Mouse (Mus musculus): Measurements from ENCODE around the gene Myo1b.

Gene Myo1b

GRCm38 (mm10) chr1:51736822-51737221 is 179.0 kb downstream of the Myo1b start:
- in situ Hi-C loops (cut with MboI, MseI) = no loop called here

- in situ Hi-C loops (cut with MboI, MseI) = no loop called here
Measured at GRCm38 (mm10) chr1:51734721-51735120, 181.2 kb downstream of the Myo1b start.

GRCm38 (mm10) chr1:51729407-51729806 is 186.5 kb downstream of the Myo1b start:
- in situ Hi-C loops (cut with MboI, MseI) = no loop called here

DNA sequence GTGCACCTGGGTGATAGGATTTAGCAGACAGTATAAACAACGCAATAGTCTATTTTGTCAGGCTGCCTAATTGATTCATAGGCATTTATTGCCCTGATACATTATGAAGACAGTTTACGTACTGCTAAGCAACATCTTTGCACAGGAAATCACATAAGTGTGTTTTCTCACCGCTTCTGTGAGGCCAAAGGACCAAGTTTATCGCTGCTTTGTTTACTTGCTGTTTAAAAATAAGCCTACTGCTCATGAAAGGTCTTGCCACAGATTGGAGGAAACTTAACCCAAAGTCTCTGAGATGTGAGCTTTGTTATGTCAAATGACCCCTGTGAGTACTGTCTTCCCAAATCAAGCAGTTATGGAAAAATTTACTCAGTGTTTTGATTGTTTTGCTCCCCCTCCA is 187.1 kb downstream of the Myo1b start:
- in situ Hi-C loops (cut with MboI, MseI) = no loop called here

- in situ Hi-C loops (cut with MboI, MseI) = no loop called here
Measured at GRCm38 (mm10) chr1:51719897-51720673, 195.8 kb downstream of the Myo1b start.

- in situ Hi-C loops (cut with MboI, MseI) = no loop called here
Measured at GRCm38 (mm10) chr1:51710831-51711230, 205.0 kb downstream of the Myo1b start.

DNA sequence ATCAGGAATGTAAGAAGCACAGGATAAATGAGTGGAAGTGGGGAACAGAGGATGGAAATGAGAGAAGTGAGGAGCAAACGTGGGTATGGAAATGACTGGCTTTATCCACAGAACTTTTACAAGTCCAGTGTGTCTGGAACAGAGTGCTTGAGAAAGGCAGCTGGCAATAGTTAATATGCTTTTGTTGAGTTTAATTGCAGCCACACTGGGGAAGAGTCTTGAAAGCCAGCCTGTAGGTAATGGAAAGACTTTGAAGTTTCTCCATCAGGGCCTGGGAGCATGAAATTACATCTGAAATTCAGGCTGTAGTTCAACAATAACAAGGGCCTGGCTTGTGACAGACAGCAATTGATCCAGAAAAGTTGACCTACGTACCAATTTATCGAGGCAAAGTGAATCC is 209.8 kb downstream of the Myo1b start:
- in situ Hi-C loops (cut with MboI, MseI) = no loop called here

DNA sequence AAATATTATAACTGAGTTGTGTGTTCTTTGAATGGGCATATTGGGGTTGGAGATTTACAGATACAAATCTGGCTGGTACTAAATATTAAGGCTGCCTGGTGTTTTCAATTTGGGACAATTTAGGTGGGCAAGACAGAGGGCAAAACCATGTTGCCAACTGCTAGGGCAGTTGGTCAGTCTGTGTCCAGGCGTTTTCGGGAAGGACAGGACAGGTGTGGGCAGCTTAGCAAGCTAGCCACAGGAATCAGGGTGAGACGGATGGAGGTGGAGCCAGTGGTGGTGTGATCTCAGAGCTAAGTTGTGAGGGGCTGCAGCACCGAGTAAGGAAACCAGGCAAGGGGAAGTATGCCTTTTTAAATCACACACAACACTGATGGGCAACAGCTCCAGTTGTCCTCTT is 211.3 kb downstream of the Myo1b start:
- in situ Hi-C loops (cut with MboI, MseI) = no loop called here

All from T-helper 2 cell (primary cell).